Mouse (Mus musculus): Measurements from ENCODE around the gene Gm8246.
"Not testable (repeated sequence)": the region's sequence is repeated elsewhere in the genome, so short reads cannot be mapped to it uniquely, and the experiment has no call there.

Gm8246 gene

DNA sequence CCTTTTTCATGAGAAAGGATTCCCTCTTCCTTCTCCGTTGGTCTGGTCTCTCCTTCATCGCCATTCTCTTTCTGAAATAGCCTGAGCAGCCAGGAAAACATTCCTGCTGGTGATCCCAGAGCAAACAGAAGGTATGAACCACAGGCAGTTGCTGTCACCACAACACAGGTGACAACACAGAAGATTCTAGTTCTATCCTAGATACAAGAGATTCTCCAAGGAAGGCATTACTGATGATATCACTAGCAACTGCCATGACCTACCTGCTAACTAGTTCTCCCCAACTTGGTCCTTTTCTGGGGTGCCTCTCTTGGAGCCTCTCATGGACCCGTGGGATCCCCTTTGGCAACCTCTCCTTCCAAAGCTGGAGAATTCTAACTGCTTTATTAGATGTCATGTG lies at the start of gene Gm8246:
Gene Gm8246, minus strand, starts transcription at position 101 of the 400 bp plus-strand sequence.
- not testable (repeated sequence) for DNase-seq (ENCODE audit: low read depth)

DNA sequence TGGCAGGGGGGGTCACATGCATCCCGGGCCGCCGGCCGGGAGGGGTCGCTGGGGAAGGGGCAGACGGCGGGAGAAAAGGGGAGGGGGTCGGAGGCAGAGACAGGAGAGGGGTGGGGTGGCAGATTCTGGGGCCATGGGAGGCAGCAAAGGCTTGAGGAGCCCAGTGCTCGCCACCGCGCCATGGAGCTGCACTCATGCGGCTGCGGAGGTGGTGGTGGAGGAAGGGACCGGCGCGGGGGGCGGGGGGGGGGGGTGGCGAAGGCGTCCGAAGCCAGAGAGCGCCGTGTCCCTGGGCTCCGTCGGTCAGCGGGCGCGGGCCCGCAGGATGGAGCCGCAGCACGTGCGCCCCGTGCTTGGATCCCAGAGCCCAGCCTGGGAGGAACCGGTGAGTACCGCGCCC lies 23.7 kb upstream of the Gm8246 start, which contains the start of gene Gm3488:
Gene Gm3488, plus strand, starts transcription at position 301 of the 400 bp plus-strand sequence.
- not testable (repeated sequence) for DNase-seq (ENCODE audit: low read depth)

DNA sequence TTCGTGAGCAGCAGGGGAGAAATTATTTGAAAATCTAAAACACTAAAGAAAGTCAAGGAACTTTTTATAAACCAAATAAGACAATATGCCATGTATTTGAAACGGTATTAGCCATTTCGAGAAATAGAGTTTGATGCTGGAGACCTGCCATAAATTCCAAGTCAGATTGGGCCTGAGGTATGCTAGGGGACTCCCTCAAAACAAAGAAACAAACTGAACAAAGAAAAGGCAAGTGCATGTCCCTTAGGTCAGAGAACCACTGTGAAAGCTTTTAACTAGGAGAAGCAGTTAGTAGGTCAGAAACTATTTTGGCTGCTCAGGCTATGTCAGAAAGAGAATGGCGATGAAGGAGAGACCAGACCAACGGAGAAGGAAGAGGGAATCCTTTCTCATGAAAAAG lies 6.3 kb upstream of the Gm8246 start, which contains the start of gene Gm3187:
Gene Gm3187, plus strand, starts transcription at position 301 of the 400 bp plus-strand sequence.
- not testable (repeated sequence) for DNase-seq (ENCODE audit: low read depth)

GRCm38 (mm10) chr14:5460469-5460868 lies 17.2 kb downstream of the Gm8246 start:
- DNase-seq (ENCODE audit: low read depth): not testable (repeated sequence)

GRCm38 (mm10) chr14:5455367-5455766 lies 22.3 kb downstream of the Gm8246 start, which contains the start of gene Gm3194:
TSS of gene Gm3194 (minus strand) at chr14:5455467.
- not testable (repeated sequence) for DNase-seq (ENCODE audit: low read depth)
